Mouse (Mus musculus): ENCODE results near the gene Gm6583. TPM values are rescaled to one million over a fixed set of nuclear protein-coding genes. Genes with fewer than 3 reads are reported as not detected.
"Not testable (repeated sequence)": the region's sequence is repeated elsewhere in the genome, so short reads cannot be mapped to it uniquely, and the experiment has no call there.

Gene Gm6583
- polyA plus RNA-seq, 1 experiment, result 0.01 TPM

GRCm38 (mm10) chr5:112323246-112323645 lies 32.6 kb downstream of the Gm6583 start:
- Histone ChIP-seq H3K27me3 (ENCODE audit: control insufficient read depth) (no peaks in the 10 kb centered on the region), H3K4me1 (ENCODE audit: control insufficient read depth) (peaks cover 63% of the 10 kb centered on the region), H3K9me3 (ENCODE audit: control insufficient read depth, low read length) (peaks cover 4% of the 10 kb centered on the region; the same call in 1 of the 2 replicates), H3K4me3 (replicated peaks) (no peak overlapping the region), H3K36me3 (ENCODE audit: control insufficient read depth) (peaks cover 9% of the 10 kb centered on the region)
- TF ChIP-seq GATA1 (IDR thresholded peaks at IDR 0.05; ENCODE audit: low read length) (no peak), TAL1 (IDR thresholded peaks at IDR 0.05; ENCODE audit: low read length) (no peak)

- peaks cover under 1% of the 10 kb centered on the region for H3K36me3 ChIP-seq (ENCODE audit: control insufficient read depth)
- H3K9me3 ChIP-seq (ENCODE audit: control insufficient read depth, low read length), result peaks cover 4% of the 10 kb centered on the region; the same call in 1 of the 2 replicates
- TF ChIP-seq TAL1 (IDR thresholded peaks at IDR 0.05; ENCODE audit: low read length) (no peak), GATA1 (IDR thresholded peaks at IDR 0.05; ENCODE audit: low read length) (no peak)
- no peaks in the 10 kb centered on the region for H3K27me3 ChIP-seq (ENCODE audit: control insufficient read depth)
- H3K4me3 ChIP-seq (replicated peaks), result no peak overlapping the region
- H3K4me1 ChIP-seq (ENCODE audit: control insufficient read depth), result peaks cover 44% of the 10 kb centered on the region
Observed at GRCm38 (mm10) chr5:112321376-112321775, 34.5 kb downstream of the Gm6583 start.

GRCm38 (mm10) chr5:112320936-112321335 lies 34.9 kb downstream of the Gm6583 start:
- TF ChIP-seq GATA1 (IDR thresholded peaks at IDR 0.05; ENCODE audit: low read length), result no peak
- no peak for TF ChIP-seq TAL1 (IDR thresholded peaks at IDR 0.05; ENCODE audit: low read length)
- Histone ChIP-seq H3K4me1 (ENCODE audit: control insufficient read depth) (peaks cover 41% of the 10 kb centered on the region), H3K36me3 (ENCODE audit: control insufficient read depth) (peaks cover 4% of the 10 kb centered on the region), H3K4me3 (replicated peaks) (no peak overlapping the region), H3K9me3 (ENCODE audit: control insufficient read depth, low read length) (peaks cover 4% of the 10 kb centered on the region; the same call in 1 of the 2 replicates), H3K27me3 (ENCODE audit: control insufficient read depth) (no peaks in the 10 kb centered on the region)

GRCm38 (mm10) chr5:112320379-112320778 lies 35.5 kb downstream of the Gm6583 start:
- Histone ChIP-seq H3K27me3 (ENCODE audit: control insufficient read depth) (no peaks in the 10 kb centered on the region), H3K9me3 (ENCODE audit: control insufficient read depth, low read length) (peaks cover 4% of the 10 kb centered on the region; the same call in 1 of the 2 replicates), H3K36me3 (ENCODE audit: control insufficient read depth) (peaks cover 9% of the 10 kb centered on the region), H3K4me3 (replicated peaks) (no peak overlapping the region), H3K4me1 (ENCODE audit: control insufficient read depth) (peaks cover 35% of the 10 kb centered on the region)
- TF ChIP-seq GATA1 (IDR thresholded peaks at IDR 0.05; ENCODE audit: low read length), result no peak
- TF ChIP-seq TAL1 (IDR thresholded peaks at IDR 0.05; ENCODE audit: low read length), result no peak

- peaks cover 14% of the 10 kb centered on the region for H3K36me3 ChIP-seq (ENCODE audit: control insufficient read depth)
- H3K27me3 ChIP-seq (ENCODE audit: control insufficient read depth); H3K9me3 ChIP-seq (ENCODE audit: control insufficient read depth, low read length); H3K4me3 ChIP-seq (replicated peaks): not testable (repeated sequence)
- peaks cover 25% of the 10 kb centered on the region for H3K4me1 ChIP-seq (ENCODE audit: control insufficient read depth)
Observed at GRCm38 (mm10) chr5:112319343-112319742, 36.5 kb downstream of the Gm6583 start.

GRCm38 (mm10) chr5:112317328-112317727 lies 38.5 kb downstream of the Gm6583 start:
- no peak for TF ChIP-seq TAL1 (IDR thresholded peaks at IDR 0.05; ENCODE audit: low read length)
- no peak for TF ChIP-seq GATA1 (IDR thresholded peaks at IDR 0.05; ENCODE audit: low read length)
- Histone ChIP-seq H3K27me3 (ENCODE audit: control insufficient read depth) (no peaks in the 10 kb centered on the region), H3K36me3 (ENCODE audit: control insufficient read depth) (peaks cover 34% of the 10 kb centered on the region), H3K9me3 (ENCODE audit: control insufficient read depth, low read length) (peaks cover 4% of the 10 kb centered on the region; the same call in 1 of the 2 replicates), H3K4me3 (replicated peaks) (no peak overlapping the region), H3K4me1 (ENCODE audit: control insufficient read depth) (peaks cover 21% of the 10 kb centered on the region)

GRCm38 (mm10) chr5:112316468-112316867 lies 39.4 kb downstream of the Gm6583 start:
- H3K4me1 ChIP-seq (ENCODE audit: control insufficient read depth), result peaks cover 21% of the 10 kb centered on the region
- TF ChIP-seq TAL1 (IDR thresholded peaks at IDR 0.05; ENCODE audit: low read length) (no peak), GATA1 (IDR thresholded peaks at IDR 0.05; ENCODE audit: low read length) (no peak)
- H3K36me3 ChIP-seq (ENCODE audit: control insufficient read depth), result peaks cover 41% of the 10 kb centered on the region
- H3K4me3 ChIP-seq (replicated peaks), result no peak overlapping the region
- no peaks in the 10 kb centered on the region for H3K27me3 ChIP-seq (ENCODE audit: control insufficient read depth)
- peaks cover 4% of the 10 kb centered on the region; the same call in 1 of the 2 replicates for H3K9me3 ChIP-seq (ENCODE audit: control insufficient read depth, low read length)

GRCm38 (mm10) chr5:112313222-112313885 lies 42.5 kb downstream of the Gm6583 start:
- peaks cover 71% of the 10 kb centered on the region for H3K36me3 ChIP-seq (ENCODE audit: control insufficient read depth)
- no peaks in the 10 kb centered on the region for H3K27me3 ChIP-seq (ENCODE audit: control insufficient read depth)
- H3K4me1 ChIP-seq (ENCODE audit: control insufficient read depth), result no peaks in the 10 kb centered on the region; the same call in 1 of the 2 replicates
- TF ChIP-seq GATA1 (IDR thresholded peaks at IDR 0.05; ENCODE audit: low read length) (no peak), TAL1 (IDR thresholded peaks at IDR 0.05; ENCODE audit: low read length) (no peak)
- H3K4me3 ChIP-seq (replicated peaks), result no peak overlapping the region
- no peaks in the 10 kb centered on the region for H3K9me3 ChIP-seq (ENCODE audit: control insufficient read depth, low read length)

GRCm38 (mm10) chr5:112305842-112306241 lies 50.0 kb downstream of the Gm6583 start:
- H3K4me1 ChIP-seq (ENCODE audit: control insufficient read depth), result peaks cover 9% of the 10 kb centered on the region
- TF ChIP-seq GATA1 (IDR thresholded peaks at IDR 0.05; ENCODE audit: low read length) (no peak), TAL1 (IDR thresholded peaks at IDR 0.05; ENCODE audit: low read length) (no peak)
- H3K36me3 ChIP-seq (ENCODE audit: control insufficient read depth), result peaks cover 74% of the 10 kb centered on the region

More at GRCm38 (mm10) chr5:112305842-112306241, 50.0 kb downstream of the Gm6583 start:
- Histone ChIP-seq H3K9me3 (ENCODE audit: control insufficient read depth, low read length) (no peaks in the 10 kb centered on the region), H3K4me3 (replicated peaks) (no peak overlapping the region), H3K27me3 (ENCODE audit: control insufficient read depth) (no peaks in the 10 kb centered on the region)

Other genes with a start within 250 kb of the Gm6583 start
- gene Cryba4, start 103.5 kb downstream of the Gm6583 start, polyA plus RNA-seq (2012), result not detected in 2 replicates
- not detected in 2 replicates for gene Crybb1, start 100.2 kb downstream of the Gm6583 start, polyA plus RNA-seq (2012)
- 1.5 and 1.9 TPM in 2 replicates for gene Tpst2, start 79.3 kb downstream of the Gm6583 start, polyA plus RNA-seq (2012)
- gene Tfip11, start 29.7 kb downstream of the Gm6583 start, polyA plus RNA-seq (2012), result 4.3 and 5.1 TPM in 2 replicates
- 1.0 and 1.9 TPM in 2 replicates for gene Srrd, start 13.0 kb downstream of the Gm6583 start, polyA plus RNA-seq (2012)
- 1.3 and 1.4 TPM in 2 replicates for gene Hps4, start 12.9 kb downstream of the Gm6583 start, polyA plus RNA-seq (2012)
- gene Asphd2, start 38.8 kb upstream of the Gm6583 start, polyA plus RNA-seq (2012), result not detected in 2 replicates
- gene Gm6588, start 93.4 kb upstream of the Gm6583 start, polyA plus RNA-seq (2012), result not detected in 2 replicates
- not detected in 2 replicates for gene Sez6l, start 221.2 kb upstream of the Gm6583 start, polyA plus RNA-seq (2012)